Mouse (Mus musculus): ENCODE measurements around the gene Wwox. TPM values are rescaled to one million over a fixed set of nuclear protein-coding genes. Genes with fewer than 3 reads are reported as not detected.

Gene Wwox
- 8.6 and 11.6 TPM in 2 replicates for polyA plus RNA-seq (2015; fragmentation: Nextera tagmentation; extraction: Ambion mirVana)

DNA sequence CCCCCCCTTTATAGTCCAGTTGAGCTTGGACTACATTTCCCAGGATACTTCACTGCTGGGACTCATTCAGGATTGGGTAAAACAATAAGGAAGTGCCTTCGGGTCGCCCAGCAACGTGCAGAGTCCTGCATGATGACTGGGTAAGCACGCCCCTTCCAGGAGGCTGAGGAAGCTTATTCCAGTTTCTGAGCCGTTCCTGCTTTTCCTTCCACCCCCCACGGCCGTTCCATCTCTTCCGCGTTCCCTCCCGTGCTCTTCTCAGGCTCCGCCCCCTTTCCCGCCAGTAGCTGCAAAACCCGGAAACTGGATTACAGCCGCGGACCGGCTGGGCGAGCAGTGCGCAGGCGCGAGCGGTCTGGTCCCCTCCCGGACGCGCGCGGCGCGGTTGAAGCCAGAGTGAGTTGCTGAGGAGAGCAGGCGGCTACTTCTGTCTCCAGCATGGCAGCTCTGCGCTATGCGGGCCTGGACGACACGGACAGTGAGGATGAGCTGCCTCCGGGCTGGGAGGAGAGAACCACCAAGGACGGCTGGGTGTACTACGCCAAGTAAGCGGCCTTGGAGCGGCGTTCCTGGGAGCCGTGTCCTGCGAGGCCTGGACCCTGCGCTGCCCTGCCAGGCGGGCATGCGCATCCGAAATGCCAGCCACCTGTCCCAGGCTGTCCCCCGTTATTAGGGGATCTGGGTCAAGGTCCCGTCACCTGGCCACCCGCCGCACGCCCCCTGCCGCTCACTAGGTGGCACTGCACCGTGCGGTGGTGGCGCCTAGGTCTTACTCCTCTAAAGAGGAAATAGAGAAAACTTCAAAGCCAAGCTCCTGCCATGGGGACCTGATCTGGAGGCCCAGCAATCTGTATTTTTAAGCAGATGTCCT is at the start of gene Wwox:
Wwox (plus strand) TSS at position 322 of the 871 bp plus-strand sequence.
- H3K4me3 ChIP-seq (ENCODE audit: low read depth, low read length): peak within 1 kb of the TSS; percentile 68
- peak; percentile 56; the same call in 1 of the 2 replicates for TF ChIP-seq EP300 (IDR thresholded peaks at IDR 0.05)
- TF ChIP-seq CTCF (IDR thresholded peaks at IDR 0.05): peak; percentile 80
- WGBS: under 1% methylated on average over 49 of the region's 54 CpGs

GRCm38 (mm10) chr8:114390465-114391254 is 48.8 kb upstream of the Wwox start:
- no peak overlapping the region for H3K4me2 ChIP-seq (replicated peaks; ENCODE audit: low read depth, low read length)
- WGBS: 77% methylated on average over 11 of the region's 13 CpGs
- H3K9me3 ChIP-seq (ENCODE audit: low read length): no peaks in the 10 kb centered on the region
- DNase-seq (ENCODE audit: low spot score) (peak; percentile 13), ATAC-seq (no peak)
- no peak overlapping the region for H3K27ac ChIP-seq (ENCODE audit: low read length)
- H3K4me3 ChIP-seq (ENCODE audit: low read depth, low read length): no peak overlapping the region
- H3K27me3 ChIP-seq (replicated peaks; ENCODE audit: insufficient read depth, low read length): no peaks in the 10 kb centered on the region
- TF ChIP-seq EP300 (IDR thresholded peaks at IDR 0.05): no peak
- TF ChIP-seq CTCF (IDR thresholded peaks at IDR 0.05): peak; percentile 68
- no peak overlapping the region for H3K9ac ChIP-seq (replicated peaks; ENCODE audit: low read depth)
- no peaks in the 10 kb centered on the region for H3K36me3 ChIP-seq (ENCODE audit: insufficient read depth, low read length)
- no peaks in the 10 kb centered on the region for H3K4me1 ChIP-seq (ENCODE audit: insufficient read depth, low read depth, low read length)

More for the DNA sequence above, at the start of gene Wwox:
- DNase-seq (ENCODE audit: low spot score) (peak; percentile 100), ATAC-seq (peak; percentile 98)
- no peaks in the 10 kb centered on the region for H3K36me3 ChIP-seq (ENCODE audit: insufficient read depth, low read length)
- H3K4me1 ChIP-seq (ENCODE audit: insufficient read depth, low read depth, low read length): no peaks in the 10 kb centered on the region; the same call in 1 of the 2 replicates
- H3K27me3 ChIP-seq (replicated peaks; ENCODE audit: insufficient read depth, low read length): no peaks in the 10 kb centered on the region
- peak within 1 kb of the TSS; percentile 19; the same call in 1 of the 2 replicates for H3K9ac ChIP-seq (replicated peaks; ENCODE audit: low read depth)
- H3K27ac ChIP-seq (ENCODE audit: low read length): peak within 1 kb of the TSS; percentile 40; the same call in 1 of the 2 replicates
- H3K4me2 ChIP-seq (replicated peaks; ENCODE audit: low read depth, low read length): peak within 1 kb of the TSS; percentile 92
- no peaks in the 10 kb centered on the region for H3K9me3 ChIP-seq (ENCODE audit: low read length)

GRCm38 (mm10) chr8:114398326-114398725 is 41.1 kb upstream of the Wwox start:
- ATAC-seq (no peak), DNase-seq (ENCODE audit: low spot score) (no peak)
- no peaks in the 10 kb centered on the region for H3K36me3 ChIP-seq (ENCODE audit: insufficient read depth, low read length)
- no peaks in the 10 kb centered on the region for H3K4me1 ChIP-seq (ENCODE audit: insufficient read depth, low read depth, low read length)
- no peak overlapping the region for H3K9ac ChIP-seq (replicated peaks; ENCODE audit: low read depth)
- H3K9me3 ChIP-seq (ENCODE audit: low read length): no peaks in the 10 kb centered on the region
- WGBS: 86% methylated on average over 5 of the region's 5 CpGs
- H3K27me3 ChIP-seq (replicated peaks; ENCODE audit: insufficient read depth, low read length): no peaks in the 10 kb centered on the region
- no peak for TF ChIP-seq CTCF (IDR thresholded peaks at IDR 0.05)
- TF ChIP-seq EP300 (IDR thresholded peaks at IDR 0.05): no peak
- H3K27ac ChIP-seq (ENCODE audit: low read length): no peak overlapping the region
- H3K4me3 ChIP-seq (ENCODE audit: low read depth, low read length): no peak overlapping the region
- no peak overlapping the region for H3K4me2 ChIP-seq (replicated peaks; ENCODE audit: low read depth, low read length)

- 87% methylated on average over 5 of the region's 5 CpGs for WGBS
- Histone ChIP-seq H3K9me3 (ENCODE audit: low read length) (no peaks in the 10 kb centered on the region), H3K27ac (ENCODE audit: low read length) (no peak overlapping the region), H3K27me3 (replicated peaks; ENCODE audit: insufficient read depth, low read length) (no peaks in the 10 kb centered on the region), H3K4me1 (ENCODE audit: insufficient read depth, low read depth, low read length) (no peaks in the 10 kb centered on the region), H3K9ac (replicated peaks; ENCODE audit: low read depth) (no peak overlapping the region), H3K4me2 (replicated peaks; ENCODE audit: low read depth, low read length) (no peak overlapping the region), H3K36me3 (ENCODE audit: insufficient read depth, low read length) (no peaks in the 10 kb centered on the region), H3K4me3 (ENCODE audit: low read depth, low read length) (no peak overlapping the region)
- no peak for TF ChIP-seq EP300 (IDR thresholded peaks at IDR 0.05)
- TF ChIP-seq CTCF (IDR thresholded peaks at IDR 0.05): no peak
- ATAC-seq (no peak), DNase-seq (ENCODE audit: low spot score) (no peak)
Observed at GRCm38 (mm10) chr8:114399273-114399672, 40.2 kb upstream of the Wwox start.

DNA sequence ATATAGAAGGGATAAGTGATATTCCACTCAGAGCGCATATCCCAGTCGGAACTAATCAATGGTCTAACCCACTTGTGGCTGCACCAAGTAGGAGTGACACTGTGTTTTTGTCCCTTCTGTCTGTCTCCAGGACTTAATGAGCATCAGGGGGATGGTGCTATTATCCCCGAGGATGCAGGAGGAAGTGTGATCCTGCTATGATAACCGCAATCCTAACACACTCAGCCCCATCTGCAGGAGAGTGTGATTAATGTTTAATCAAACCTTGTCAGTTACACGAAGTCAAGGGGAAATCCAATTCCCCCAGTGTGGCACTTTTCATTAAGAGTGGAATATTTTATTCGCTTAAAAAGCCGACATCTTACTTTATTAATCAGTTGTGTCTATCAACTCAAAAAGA is 37.8 kb upstream of the Wwox start:
- Histone ChIP-seq H3K36me3 (ENCODE audit: insufficient read depth, low read length) (no peaks in the 10 kb centered on the region), H3K4me3 (ENCODE audit: low read depth, low read length) (no peak overlapping the region), H3K9me3 (ENCODE audit: low read length) (no peaks in the 10 kb centered on the region), H3K4me2 (replicated peaks; ENCODE audit: low read depth, low read length) (no peak overlapping the region), H3K9ac (replicated peaks; ENCODE audit: low read depth) (no peak overlapping the region), H3K4me1 (ENCODE audit: insufficient read depth, low read depth, low read length) (no peaks in the 10 kb centered on the region), H3K27ac (ENCODE audit: low read length) (no peak overlapping the region), H3K27me3 (replicated peaks; ENCODE audit: insufficient read depth, low read length) (no peaks in the 10 kb centered on the region)
- 53% methylated on average over 7 of the region's 7 CpGs for WGBS
- no peak for ATAC-seq
- TF ChIP-seq EP300 (IDR thresholded peaks at IDR 0.05): no peak
- TF ChIP-seq CTCF (IDR thresholded peaks at IDR 0.05): no peak
- DNase-seq (ENCODE audit: low spot score): no peak

DNA sequence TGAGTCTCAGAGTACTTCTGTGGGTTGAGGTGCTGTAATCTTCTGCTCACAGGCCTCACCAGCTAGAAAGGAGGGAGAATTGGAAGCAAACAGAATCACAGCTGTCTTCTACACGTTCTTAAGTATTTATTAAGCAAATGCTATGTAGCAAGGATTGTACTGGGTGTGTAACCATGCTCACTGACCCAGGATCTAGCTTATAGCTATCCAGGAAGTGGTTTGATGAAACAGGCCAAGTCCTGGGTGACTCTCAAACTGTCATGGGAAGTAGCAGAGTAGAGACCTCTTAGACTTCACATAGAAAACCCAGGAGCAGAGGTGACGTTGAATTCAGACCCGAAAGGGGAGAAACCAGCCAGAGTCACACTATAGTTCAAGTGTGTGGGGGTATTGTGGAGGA is 28.0 kb upstream of the Wwox start:
- WGBS: 67% methylated on average over 3 of the region's 3 CpGs
- H3K27ac ChIP-seq (ENCODE audit: low read length): no peak overlapping the region
- TF ChIP-seq CTCF (IDR thresholded peaks at IDR 0.05): no peak
- TF ChIP-seq EP300 (IDR thresholded peaks at IDR 0.05): no peak
- DNase-seq (ENCODE audit: low spot score) (no peak), ATAC-seq (no peak)
- H3K4me1 ChIP-seq (ENCODE audit: insufficient read depth, low read depth, low read length): no peaks in the 10 kb centered on the region
- no peak overlapping the region for H3K9ac ChIP-seq (replicated peaks; ENCODE audit: low read depth)
- no peaks in the 10 kb centered on the region for H3K27me3 ChIP-seq (replicated peaks; ENCODE audit: insufficient read depth, low read length)
- no peaks in the 10 kb centered on the region for H3K36me3 ChIP-seq (ENCODE audit: insufficient read depth, low read length)
- H3K4me3 ChIP-seq (ENCODE audit: low read depth, low read length): no peak overlapping the region
- no peak overlapping the region for H3K4me2 ChIP-seq (replicated peaks; ENCODE audit: low read depth, low read length)
- H3K9me3 ChIP-seq (ENCODE audit: low read length): no peaks in the 10 kb centered on the region

Measured in lung, postnatal 0 days (tissue).